Mouse (Mus musculus) megakaryocyte, embryonic 14.5 days (primary cell): ENCODE results near the gene Fnbp4.

ENCODE experiments used
- FLI1 ChIP-seq: IDR thresholded peaks from 2 replicates; pipeline ENCODE4 v1.6.1; 2012; ENCODE audit warnings: low read length, inconsistent platforms, mixed read lengths
- GATA1 ChIP-seq: IDR thresholded peaks from 3 replicates; pipeline ENCODE4 v1.6.1; 2012; ENCODE audit warnings: mixed read lengths, low read length, inconsistent platforms, borderline replicate concordance

- TF ChIP-seq GATA1 (no peak), FLI1 (no peak)
These were observed 36.6 kb upstream of the Fnbp4 start for GRCm38 (mm10) chr2:90708548-90708947.
